Mouse (Mus musculus) macrophage (primary cell): ENCODE measurements around the gene Fat1. TPM values are rescaled to one million over a fixed set of nuclear protein-coding genes. Genes with fewer than 3 reads are reported as not detected.

Experiments used
- H3K27ac ChIP-seq: fragments of 350-480 bp; formaldehyde crosslinking; 2 replicates; pipeline ENCODE4 v1.9.0; 2021
- H3K36me3 ChIP-seq: fragments of 350-480 bp; formaldehyde crosslinking; 2 replicates; pipeline ENCODE4 v1.9.0; 2021; ENCODE audit errors: inconsistent target
- H3K4me3 ChIP-seq: fragments of 350-480 bp; formaldehyde crosslinking; 2 replicates; pipeline ENCODE4 v1.9.0; 2021; ENCODE audit errors: inconsistent target
- H3K79me2 ChIP-seq: fragments of 350-480 bp; formaldehyde crosslinking; 2 replicates; pipeline ENCODE4 v1.9.0; 2021; ENCODE audit errors: inconsistent target
- WGBS: methylation state at CpG from one replicate; pipeline ENCODE4 v1.1.7; 2026; ENCODE audit warnings: inconsistent platforms; ENCODE audit not compliant: missing documents; 5-methylcytosine and 5-hydroxymethylcytosine counted together
- polyA plus RNA-seq: library from polyadenylated mRNA; stranded (reverse); fragments of 250-400 nt; gene quantifications from 3 replicates; pipeline ENCODE4 v1.2.4, GENCODE M21; 2018; ENCODE audit warnings: inconsistent platforms
- total RNA-seq, 78 experiments: library from RNA; depleted of rRNA; stranded (reverse); fragments of 250-400 nt; gene quantifications; 1 replicate in 9 of 78; 2 replicates in 24 of 78; 3 replicates in 43 of 78; 4 replicates in 2 of 78; pipeline ENCODE4 v1.2.4; 2018; ENCODE audit warnings: inconsistent platforms in 56 of 78

Gene Fat1
- total RNA-seq (2018; cell fraction: chromatin; rRNA removed), result 1 to 10 TPM in 2 of 26 experiments, under 1 TPM in 17, not detected in 7; 0.03 to 7.6 (median 0.12) TPM
- total RNA-seq (2018; cell fraction: cytosol; rRNA removed), result under 1 TPM in 23 of 26 experiments, not detected in 3; under 0.01 to 0.11 (median 0.04) TPM
- total RNA-seq (2018; cell fraction: nucleus; rRNA removed), result under 1 TPM in 21 of 26 experiments, not detected in 5; 0.04 to 0.96 (median 0.08) TPM
- polyA plus RNA-seq, result 0.01 to 0.24 TPM (median 0.06 TPM) in 3 replicates

GRCm38 (mm10) chr8:44934850-44935497 lies at the start of gene Fat1:
Fat1 (plus strand) TSS chr8:44935447.
- H3K79me2 ChIP-seq, result no peaks in the 10 kb centered on the region
- WGBS, result 2% methylated on average over 49 of the region's 49 CpGs
- H3K4me3 ChIP-seq, result no peak within 1 kb of the TSS
- no peaks in the 10 kb centered on the region for H3K36me3 ChIP-seq
- no peak within 1 kb of the TSS for H3K27ac ChIP-seq

- WGBS, result 72% methylated on average over 6 of the region's 6 CpGs
- Histone ChIP-seq H3K27ac (no peak overlapping the region), H3K4me3 (no peak overlapping the region), H3K79me2 (no peaks in the 10 kb centered on the region), H3K36me3 (no peaks in the 10 kb centered on the region)
Observed at GRCm38 (mm10) chr8:44894626-44895025, 40.6 kb upstream of the Fat1 start.

- Histone ChIP-seq H3K36me3 (no peaks in the 10 kb centered on the region), H3K27ac (no peak overlapping the region), H3K4me3 (no peak overlapping the region), H3K79me2 (no peaks in the 10 kb centered on the region)
- WGBS, result 86% methylated on average over 12 of the region's 12 CpGs
Observed at GRCm38 (mm10) chr8:44899575-44899991, 35.7 kb upstream of the Fat1 start.

GRCm38 (mm10) chr8:44911126-44911903 lies 23.9 kb upstream of the Fat1 start:
- 80% methylated on average over 12 of the region's 12 CpGs for WGBS

GRCm38 (mm10) chr8:44919487-44920082 lies 15.7 kb upstream of the Fat1 start:
- Histone ChIP-seq H3K4me3 (no peak overlapping the region), H3K27ac (no peak overlapping the region), H3K36me3 (no peaks in the 10 kb centered on the region), H3K79me2 (no peaks in the 10 kb centered on the region)
- 93% methylated on average over 12 of the region's 12 CpGs for WGBS

More at GRCm38 (mm10) chr8:44911126-44911903, 23.9 kb upstream of the Fat1 start:
- Histone ChIP-seq H3K27ac (no peak overlapping the region), H3K79me2 (no peaks in the 10 kb centered on the region), H3K36me3 (no peaks in the 10 kb centered on the region), H3K4me3 (no peak overlapping the region)

- no peaks in the 10 kb centered on the region for H3K36me3 ChIP-seq
- H3K27ac ChIP-seq, result no peak overlapping the region
- 89% methylated on average over 7 of the region's 7 CpGs for WGBS
- no peak overlapping the region for H3K4me3 ChIP-seq
- no peaks in the 10 kb centered on the region for H3K79me2 ChIP-seq
Observed at GRCm38 (mm10) chr8:44920379-44921032, 14.7 kb upstream of the Fat1 start.

- no peak overlapping the region for H3K4me3 ChIP-seq
- no peak overlapping the region for H3K27ac ChIP-seq
- 94% methylated on average over 5 of the region's 5 CpGs for WGBS
- no peaks in the 10 kb centered on the region for H3K79me2 ChIP-seq
- H3K36me3 ChIP-seq, result no peaks in the 10 kb centered on the region
Observed at GRCm38 (mm10) chr8:44924995-44925394, 10.3 kb upstream of the Fat1 start.

GRCm38 (mm10) chr8:44930058-44930457 lies 5.2 kb upstream of the Fat1 start:
- Histone ChIP-seq H3K27ac (no peak overlapping the region), H3K4me3 (no peak overlapping the region), H3K79me2 (no peaks in the 10 kb centered on the region), H3K36me3 (no peaks in the 10 kb centered on the region)
- WGBS, result 91% methylated on average over 3 of the region's 3 CpGs

GRCm38 (mm10) chr8:44932546-44933342 lies 2.5 kb upstream of the Fat1 start:
- Histone ChIP-seq H3K4me3 (no peak overlapping the region), H3K36me3 (no peaks in the 10 kb centered on the region), H3K79me2 (no peaks in the 10 kb centered on the region), H3K27ac (no peak overlapping the region)
- WGBS, result 79% methylated on average over 9 of the region's 9 CpGs

GRCm38 (mm10) chr8:44933478-44933877 lies 1.8 kb upstream of the Fat1 start:
- Histone ChIP-seq H3K4me3 (no peak overlapping the region), H3K36me3 (no peaks in the 10 kb centered on the region), H3K79me2 (no peaks in the 10 kb centered on the region), H3K27ac (no peak overlapping the region)
- 72% methylated on average over 5 of the region's 6 CpGs for WGBS

GRCm38 (mm10) chr8:44934416-44934815 lies 831 bp upstream of the Fat1 start:
- WGBS, result 6% methylated on average over 13 of the region's 13 CpGs
- Histone ChIP-seq H3K36me3 (no peaks in the 10 kb centered on the region), H3K27ac (no peak overlapping the region), H3K4me3 (no peak overlapping the region), H3K79me2 (no peaks in the 10 kb centered on the region)

GRCm38 (mm10) chr8:44935741-44936140 lies 494 bp downstream of the Fat1 start:
- Histone ChIP-seq H3K36me3 (no peaks in the 10 kb centered on the region), H3K79me2 (no peaks in the 10 kb centered on the region), H3K4me3 (no peak overlapping the region), H3K27ac (no peak overlapping the region)
- WGBS, result under 1% methylated on average over 24 of the region's 24 CpGs

GRCm38 (mm10) chr8:44936481-44936961 lies 1.3 kb downstream of the Fat1 start:
- H3K79me2 ChIP-seq, result no peaks in the 10 kb centered on the region
- WGBS, result 9% methylated on average over 15 of the region's 16 CpGs
- no peak overlapping the region for H3K4me3 ChIP-seq
- no peak overlapping the region for H3K27ac ChIP-seq
- no peaks in the 10 kb centered on the region for H3K36me3 ChIP-seq
